Mouse (Mus musculus): Measurements from ENCODE around the gene Dnah10.

Gene Dnah10

DNA sequence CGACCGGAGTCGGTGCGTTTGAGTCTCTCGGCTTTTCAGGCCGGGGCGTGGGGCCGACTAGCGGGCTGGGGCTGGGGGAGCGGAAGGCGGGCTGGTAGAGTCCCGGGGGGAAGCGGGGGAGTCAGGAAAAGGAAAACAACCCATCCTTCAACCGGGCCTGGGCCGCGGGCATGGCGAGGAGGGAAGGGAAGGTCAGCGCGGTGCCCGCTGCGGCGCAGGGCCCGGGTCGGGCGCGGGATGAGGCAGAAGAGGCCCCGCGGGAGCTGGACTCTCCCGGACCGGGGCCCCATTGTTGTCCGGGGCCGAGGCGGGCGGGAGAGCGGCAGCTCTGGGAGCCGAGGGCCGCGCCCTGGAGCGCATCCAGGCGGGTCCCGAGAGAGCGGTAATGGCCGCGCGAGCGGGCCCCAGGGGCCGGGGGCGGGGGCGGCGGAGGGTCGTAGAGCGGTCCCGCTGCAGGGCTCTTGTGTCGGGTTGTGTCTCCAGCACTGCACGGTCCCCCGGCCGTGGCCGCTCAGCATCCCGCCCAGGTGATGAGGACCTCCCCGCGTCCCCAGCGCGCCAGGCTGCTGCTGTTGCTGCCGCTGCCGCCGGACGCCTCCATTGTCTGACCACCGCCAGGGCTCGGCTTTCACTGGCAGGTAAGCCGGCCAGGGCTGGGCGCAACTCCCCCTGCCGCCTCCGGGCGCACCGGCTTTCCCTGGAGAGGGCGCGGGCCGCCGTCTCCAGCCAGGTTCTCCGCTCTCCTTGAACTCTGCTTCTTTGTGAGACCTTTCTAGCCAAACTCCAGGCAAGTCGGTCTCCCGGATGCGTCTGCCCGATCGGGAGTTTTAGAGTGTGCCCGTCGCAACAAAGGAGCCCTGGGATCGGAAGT, 138.2 kb downstream of the Dnah10 start:
- in situ Hi-C loops (cut with MboI; ENCODE audit: low sequenced_read_pairs) = no loop called here

DNA sequence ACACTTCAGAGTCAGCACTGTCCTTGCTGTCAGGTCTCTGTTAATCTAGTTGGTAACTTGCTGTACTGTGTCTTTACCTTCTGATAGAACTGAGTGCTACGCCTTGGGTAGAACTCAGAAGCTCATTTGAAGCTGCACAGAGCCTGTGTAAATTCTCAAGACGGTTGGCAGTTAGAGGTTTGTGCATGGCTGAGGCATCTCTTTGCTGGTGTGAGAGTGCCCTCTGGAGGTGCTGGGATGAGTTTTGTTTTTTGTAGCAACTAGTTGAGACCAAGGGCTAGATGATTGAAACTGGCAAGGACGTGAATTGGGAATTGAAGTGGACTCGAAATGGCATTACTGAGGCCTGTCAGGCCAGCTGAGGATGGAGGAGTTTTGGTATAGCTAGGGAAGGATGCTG, 144.1 kb downstream of the Dnah10 start:
- in situ Hi-C loops (cut with MboI; ENCODE audit: low sequenced_read_pairs) = no loop called here

DNA sequence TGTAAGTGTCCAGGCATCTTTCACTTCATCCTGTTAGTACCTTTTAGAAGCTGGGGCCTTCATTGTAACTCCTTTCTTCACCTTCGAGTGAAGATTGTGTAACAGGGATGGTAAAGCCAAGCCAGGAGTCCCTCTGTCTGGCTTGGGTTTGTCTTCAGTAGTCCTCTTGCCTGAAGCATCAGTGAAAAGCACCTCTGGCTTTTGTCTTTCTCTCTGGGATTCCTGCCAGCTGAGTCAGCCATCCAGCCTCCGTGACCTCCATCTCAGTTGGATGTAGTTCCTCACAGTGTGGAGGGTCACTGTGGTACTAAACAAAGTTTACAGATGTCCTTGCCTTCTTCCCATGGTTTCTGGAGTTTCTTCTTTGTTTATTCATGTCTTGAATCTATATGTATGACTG, 147.1 kb downstream of the Dnah10 start:
- in situ Hi-C loops (cut with MboI; ENCODE audit: low sequenced_read_pairs) = loop anchor here (10.0 kb wide), 1 partner anchor 277 kb away; no protein-coding TSS in a partner anchor

DNA sequence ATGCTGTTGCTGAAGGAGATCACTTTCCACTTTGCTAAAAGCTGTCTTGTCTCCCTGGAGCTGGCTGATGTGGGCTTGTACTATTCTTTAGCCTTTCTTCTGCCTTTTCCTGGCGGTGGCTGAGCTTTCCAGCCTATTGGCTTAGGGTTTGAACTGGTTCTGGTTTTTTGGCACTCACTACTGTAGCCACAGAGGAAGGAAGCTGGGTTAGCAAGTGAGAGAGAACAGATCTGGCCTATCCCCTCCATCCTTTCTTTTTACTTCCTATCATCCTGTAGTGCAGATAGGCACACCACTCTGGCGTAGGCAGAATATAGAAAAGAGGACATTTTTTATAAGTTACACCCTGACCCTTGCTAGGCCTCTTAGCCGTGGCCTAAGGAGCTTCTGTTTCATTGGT, 148.2 kb downstream of the Dnah10 start:
- in situ Hi-C loops (cut with MboI; ENCODE audit: low sequenced_read_pairs) = loop anchor here (10.0 kb wide), 1 partner anchor 278 kb away; no protein-coding TSS in a partner anchor

DNA sequence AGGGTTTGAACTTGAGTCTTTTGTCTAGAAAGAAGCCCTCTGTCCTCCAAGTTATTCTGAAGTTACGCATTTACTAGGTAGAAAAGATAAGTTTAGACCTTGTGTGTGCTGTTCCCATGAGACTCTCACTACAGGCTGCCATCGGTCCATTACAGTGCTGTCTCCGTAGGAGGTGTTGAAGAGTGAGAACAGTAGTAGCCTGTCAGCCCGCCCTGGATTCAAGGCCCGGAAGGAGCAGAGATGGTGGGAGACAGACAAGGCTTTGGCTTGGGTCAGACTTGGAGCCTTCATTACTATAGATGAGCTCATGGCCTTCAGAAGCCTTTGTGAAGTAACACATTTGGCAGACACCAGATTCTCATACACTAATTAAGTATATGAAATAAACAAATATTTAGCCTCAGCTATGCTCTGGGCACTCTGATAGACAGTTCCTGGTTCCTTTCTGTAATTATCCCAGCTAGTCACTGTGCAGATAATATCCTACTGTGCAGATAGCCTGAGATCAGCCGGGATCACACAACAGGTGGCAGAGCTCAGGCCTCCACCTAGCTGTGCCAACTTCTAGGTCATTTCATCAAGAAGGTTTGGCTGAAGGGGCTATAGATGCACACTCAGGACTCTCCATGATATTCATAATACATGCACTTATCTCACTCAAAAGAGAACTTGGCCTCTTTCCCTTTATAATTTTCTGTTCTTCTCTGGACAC, 149.2 kb downstream of the Dnah10 start:
- in situ Hi-C loops (cut with MboI; ENCODE audit: low sequenced_read_pairs) = loop anchor here (10.0 kb wide), 1 partner anchor 279 kb away; no protein-coding TSS in a partner anchor

DNA sequence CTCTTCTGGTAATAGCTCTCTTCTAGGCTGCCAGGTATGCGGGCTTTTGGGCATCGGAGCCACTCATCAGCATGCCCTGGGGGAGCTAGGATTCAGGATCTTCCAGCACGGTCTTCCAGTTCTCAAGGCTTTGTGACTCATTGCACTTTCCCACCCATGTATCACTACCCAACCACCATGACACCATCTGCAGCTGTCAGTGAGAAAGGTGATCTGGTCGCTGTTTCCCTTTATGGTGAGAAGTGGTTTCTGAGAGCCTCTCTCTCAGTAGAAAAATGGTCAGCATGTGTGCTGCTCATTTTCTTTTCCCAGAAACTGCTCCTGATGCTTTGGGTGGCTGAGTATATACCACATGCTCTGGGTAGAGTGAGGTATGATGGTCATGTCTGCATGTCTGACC, 154.4 kb downstream of the Dnah10 start:
- in situ Hi-C loops (cut with MboI; ENCODE audit: low sequenced_read_pairs) = loop anchor here (10.0 kb wide), 1 partner anchor 284 kb away; no protein-coding TSS in a partner anchor

DNA sequence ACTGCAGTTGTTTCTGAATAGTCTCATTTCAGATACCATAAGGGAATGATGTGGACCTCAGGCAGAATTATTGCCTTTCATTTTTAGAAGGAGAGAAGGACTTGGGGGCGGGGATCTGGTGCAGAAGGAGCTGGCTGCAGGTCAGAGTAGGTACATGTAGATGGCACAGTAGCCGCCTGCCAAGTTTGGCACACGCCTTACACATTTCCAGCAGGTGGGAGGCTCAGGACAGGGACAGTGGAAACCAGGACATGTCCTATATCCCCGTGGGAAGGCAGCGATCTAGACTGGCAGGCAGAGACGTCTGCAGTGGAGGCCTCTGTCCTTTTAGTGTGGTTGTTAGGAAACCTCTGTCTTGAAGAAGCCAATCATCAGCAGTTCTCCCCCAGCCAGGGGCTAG, 154.9 kb downstream of the Dnah10 start:
- in situ Hi-C loops (cut with MboI; ENCODE audit: low sequenced_read_pairs) = loop anchor here (10.0 kb wide), 1 partner anchor 285 kb away; no protein-coding TSS in a partner anchor

DNA sequence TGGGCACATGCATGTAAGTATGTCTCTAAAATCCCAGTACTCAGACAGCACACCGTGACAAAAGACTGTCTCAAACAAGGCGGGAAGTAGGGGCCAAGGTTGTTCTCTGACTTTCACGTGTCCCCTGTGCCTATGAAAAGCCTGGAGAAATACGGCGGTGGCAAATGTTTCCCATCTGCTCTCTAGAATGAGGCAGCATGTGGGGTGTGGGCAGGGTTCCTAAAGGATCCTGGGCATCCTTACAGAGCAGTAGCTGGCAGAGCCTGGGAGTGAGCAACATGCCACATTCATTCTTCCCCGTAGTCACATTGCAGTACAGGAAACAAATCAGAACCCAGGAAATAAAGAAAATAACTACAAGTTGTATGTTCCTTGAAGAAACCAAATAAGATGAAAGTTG, 159.0 kb downstream of the Dnah10 start:
- in situ Hi-C loops (cut with MboI; ENCODE audit: low sequenced_read_pairs) = no loop called here
